Mouse (Mus musculus): ENCODE measurements around the gene Fmo2.

Fmo2 gene

GRCm38 (mm10) chr1:162853812-162854482 is 44.6 kb downstream of the Fmo2 start:
- no peak for DNase-seq (ENCODE audit: low spot score in 2 of 2)

- no peak for DNase-seq (ENCODE audit: low spot score in 2 of 2)
Measured at GRCm38 (mm10) chr1:162847554-162847953, 51.0 kb downstream of the Fmo2 start.

- no peak for DNase-seq (ENCODE audit: low spot score in 2 of 2)
Measured at GRCm38 (mm10) chr1:162840211-162840610, 58.3 kb downstream of the Fmo2 start.

- DNase-seq (ENCODE audit: low spot score in 2 of 2), result no peak
Measured at GRCm38 (mm10) chr1:162838976-162839375, 59.5 kb downstream of the Fmo2 start.

- no peak for DNase-seq (ENCODE audit: low spot score in 2 of 2)
Measured at GRCm38 (mm10) chr1:162834342-162834741, 64.2 kb downstream of the Fmo2 start.

GRCm38 (mm10) chr1:162832574-162832953 is 66.0 kb downstream of the Fmo2 start:
- no peak for DNase-seq (ENCODE audit: low spot score in 2 of 2)

GRCm38 (mm10) chr1:162831838-162832573 is 66.5 kb downstream of the Fmo2 start:
- no peak for DNase-seq (ENCODE audit: low spot score in 2 of 2)
